Mouse (Mus musculus) ovary, postnatal 36 days (tissue): Measurements from ENCODE around the gene Hsbp1.

Source experiments
- DNase-seq: peaks from one replicate; pipeline ENCODE4 v3.0.0; 2022; ENCODE audit warnings: low spot score, mixed read lengths

Hsbp1 gene

DNA sequence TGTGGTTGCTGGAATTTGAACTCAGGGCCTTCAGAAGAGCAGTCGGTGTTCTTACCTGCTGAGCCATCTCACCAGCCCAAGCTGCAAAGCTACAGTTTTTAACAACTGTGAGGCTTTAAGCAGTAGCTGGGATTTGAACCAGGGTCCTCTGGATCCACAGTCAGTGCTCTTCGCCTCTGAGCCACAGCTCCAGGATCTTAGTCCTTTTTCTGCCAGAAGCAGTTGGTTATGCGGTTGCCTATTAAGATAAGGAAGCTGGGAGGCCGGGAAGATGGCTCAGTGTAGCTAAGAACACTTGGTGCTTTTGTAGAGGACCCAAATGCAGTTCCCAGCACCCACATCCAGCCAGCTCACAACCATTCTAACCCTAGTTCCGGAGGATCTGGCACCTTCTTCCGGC lies 42.7 kb downstream of the Hsbp1 start:
- no peak for DNase-seq

DNA sequence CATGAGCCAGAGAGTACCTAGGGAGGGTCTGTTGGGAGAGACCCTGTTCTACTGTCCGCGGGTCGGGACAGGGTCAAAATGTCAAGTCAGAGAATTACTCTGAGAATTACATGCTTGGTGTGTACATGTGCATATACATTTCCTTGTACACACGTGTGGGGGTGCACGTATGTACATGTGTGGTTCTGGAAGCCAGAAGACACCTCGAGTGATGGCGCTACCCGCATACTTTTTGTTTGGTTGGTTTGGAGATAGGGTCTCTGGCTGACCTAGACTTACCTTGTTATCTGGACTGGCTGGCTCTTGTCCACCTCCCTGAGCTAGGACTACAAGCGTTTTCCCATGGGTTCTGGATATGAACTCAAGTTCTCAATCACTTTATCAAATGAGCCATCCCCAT lies 49.8 kb downstream of the Hsbp1 start:
- DNase-seq = no peak

DNA sequence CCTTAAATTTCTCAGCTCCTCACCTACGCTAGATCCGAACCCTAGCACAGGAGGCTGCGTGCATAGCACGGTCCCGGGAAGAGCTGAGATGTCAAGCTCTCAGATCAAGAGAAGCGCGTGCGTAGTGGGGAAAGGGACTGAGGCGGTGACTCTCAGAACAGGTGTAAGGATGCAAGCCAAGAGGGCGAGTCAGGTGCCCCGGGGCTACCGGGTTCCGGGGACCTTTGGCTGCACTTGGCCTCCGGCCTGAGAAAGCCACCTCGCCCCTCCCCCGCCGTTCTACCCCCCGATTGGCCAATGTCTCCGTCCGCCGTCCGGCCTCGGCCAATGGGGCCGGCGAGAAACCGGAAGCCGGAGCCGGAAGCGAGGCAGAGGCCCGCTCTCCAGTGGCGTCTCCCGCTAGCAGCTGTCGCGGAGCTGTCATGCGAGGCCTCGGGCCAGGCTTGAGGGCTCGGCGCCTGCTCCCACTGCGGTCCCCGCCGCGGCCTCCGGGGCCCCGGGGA lies 50.3 kb downstream of the Hsbp1 start, which contains the start of gene Mlycd:
Gene Mlycd, plus strand, starts transcription at position 355 of the 503 bp plus-strand sequence.
- peak; percentile 93 for DNase-seq

DNA sequence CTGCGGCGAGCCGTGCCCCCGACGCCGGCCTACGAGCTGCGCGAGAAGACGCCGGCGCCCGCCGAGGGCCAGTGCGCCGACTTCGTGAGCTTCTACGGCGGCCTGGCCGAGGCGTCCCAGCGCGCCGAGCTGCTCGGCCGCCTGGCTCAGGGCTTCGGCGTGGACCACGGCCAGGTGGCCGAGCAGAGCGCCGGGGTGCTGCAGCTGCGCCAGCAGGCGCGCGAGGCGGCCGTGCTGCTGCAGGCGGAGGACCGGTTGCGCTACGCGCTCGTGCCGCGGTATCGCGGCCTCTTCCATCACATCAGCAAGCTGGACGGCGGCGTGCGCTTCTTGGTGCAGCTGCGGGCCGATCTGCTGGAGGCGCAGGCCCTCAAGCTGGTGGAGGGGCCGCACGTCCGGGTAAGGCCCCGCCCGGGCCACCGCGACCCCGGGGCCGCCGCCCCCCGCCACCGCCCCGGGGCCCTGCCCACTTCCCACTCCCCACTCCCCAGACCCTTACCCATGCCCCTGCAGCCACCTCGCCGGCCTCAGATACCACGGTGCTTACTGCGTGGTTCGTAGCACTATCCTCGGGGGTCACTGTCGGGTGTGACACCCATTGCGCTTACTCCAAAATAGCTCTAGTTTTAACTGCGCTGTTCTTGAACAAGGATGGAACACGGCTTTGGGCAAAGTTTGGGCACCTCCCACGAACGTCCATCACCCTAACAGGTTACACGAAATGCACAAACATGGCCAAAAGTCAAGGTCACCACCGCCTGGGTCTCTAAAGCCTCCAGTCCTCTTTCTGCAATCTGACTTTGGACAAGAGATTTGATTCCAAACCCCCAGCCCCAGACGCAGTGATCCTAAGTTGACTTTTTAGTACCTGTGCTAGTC lies 51.0 kb downstream of the Hsbp1 start:
- DNase-seq = peak; percentile 24
